Mouse (Mus musculus) G1E-ER4 (cell line): ENCODE measurements around the gene BC053393. TPM values are rescaled to one million over a fixed set of nuclear protein-coding genes. Genes with fewer than 3 reads are reported as not detected.

ENCODE experiments used
- GATA1 ChIP-seq: IDR thresholded peaks from one replicate; pipeline ENCODE4 v1.8.0; 2012; ENCODE audit warnings: low read length, inconsistent platforms
- polyA plus RNA-seq: library from polyadenylated mRNA; stranded (reverse); fragments of >175 nt; gene quantifications from 2 replicates; pipeline ENCODE4 v1.2.3, GENCODE M21; 2012

Gene BC053393
- polyA plus RNA-seq = not detected in 2 replicates

DNA sequence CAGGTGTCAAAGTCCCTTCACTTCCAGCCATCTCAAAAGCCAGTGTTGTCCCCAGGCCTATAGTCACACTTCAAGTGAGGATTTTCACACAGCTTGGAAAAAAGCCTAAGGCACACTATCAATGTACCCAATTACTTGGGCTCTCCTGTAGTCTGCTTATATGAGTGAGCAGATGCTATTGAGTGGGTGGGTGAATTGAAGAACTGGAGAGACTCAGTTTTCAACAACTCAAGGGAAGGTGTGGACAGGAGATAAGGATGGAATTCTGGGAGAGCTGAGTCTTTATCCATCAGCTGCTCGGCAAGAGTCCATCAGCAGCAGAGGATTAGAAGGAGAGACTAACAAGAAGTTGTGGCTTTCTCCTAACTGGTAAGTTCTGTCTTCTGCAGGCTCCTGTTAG, at the start of gene BC053393:
TSS of gene BC053393 (plus strand) at position 210 of the 400 bp plus-strand sequence.
- TF ChIP-seq GATA1 = no peak

DNA sequence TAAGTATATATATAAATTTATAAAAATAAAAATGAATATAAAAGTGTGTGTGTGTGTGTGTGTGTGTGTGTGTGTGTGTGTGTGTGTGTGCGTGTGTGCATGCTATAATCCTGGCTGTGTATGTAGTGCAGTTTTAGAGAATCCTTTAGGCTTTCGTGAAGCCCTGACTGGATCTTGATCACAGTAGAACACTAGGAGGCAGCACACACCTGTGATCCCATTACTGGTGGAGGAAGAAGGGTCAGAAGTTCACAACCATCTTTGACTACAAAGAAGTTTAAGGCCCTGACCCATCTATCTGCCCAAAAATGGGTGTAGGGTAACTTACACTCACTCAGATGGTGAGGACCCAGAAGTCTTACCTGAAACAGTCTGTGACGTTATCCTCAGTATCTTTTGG, 48.6 kb upstream of the BC053393 start:
- TF ChIP-seq GATA1 = no peak

DNA sequence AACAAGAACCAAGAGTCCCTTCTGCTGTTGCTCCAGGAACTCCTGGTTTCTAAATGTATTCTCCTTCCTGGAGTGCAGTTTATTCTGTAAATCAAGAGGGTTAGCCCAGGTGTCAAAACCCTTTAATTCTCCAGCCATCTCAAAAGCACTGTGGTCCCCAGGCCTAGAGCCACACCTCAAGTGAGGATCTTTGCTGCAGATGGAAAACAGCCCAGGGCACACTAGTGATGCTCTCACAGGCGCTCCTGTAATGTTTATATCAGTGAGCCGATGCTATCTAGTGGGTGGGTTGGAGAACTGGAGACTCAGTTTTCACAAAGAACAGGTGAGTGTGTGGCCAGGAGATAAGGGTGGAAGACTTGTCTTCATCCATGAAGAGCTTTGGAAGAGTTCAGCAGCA, 47.4 kb upstream of the BC053393 start, which contains the start of gene Gm12169:
TSS of gene Gm12169 (plus strand) at position 301 of the 400 bp plus-strand sequence.
- no peak for TF ChIP-seq GATA1

DNA sequence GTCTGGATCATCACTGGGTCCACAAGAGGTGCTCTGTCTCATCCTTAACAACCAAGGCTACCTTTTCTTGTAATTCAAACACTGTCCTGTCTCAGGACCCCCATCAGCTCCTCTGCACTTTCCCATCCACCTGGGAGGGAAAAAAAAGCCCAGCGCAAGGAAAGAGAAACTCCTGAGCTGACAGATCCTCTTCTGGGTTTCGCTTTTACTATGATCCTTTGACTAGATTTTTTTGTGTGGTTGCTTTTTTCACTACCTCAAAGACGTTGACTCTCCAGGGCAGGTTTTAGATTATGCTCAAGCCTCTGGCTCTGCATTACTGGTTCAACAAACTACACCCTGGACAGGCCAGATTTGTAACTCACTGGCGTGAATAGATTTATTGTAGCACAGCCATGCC, 41.2 kb upstream of the BC053393 start:
- TF ChIP-seq GATA1 = no peak

GRCm38 (mm10) chr11:46536978-46537377, 34.4 kb upstream of the BC053393 start:
- no peak for TF ChIP-seq GATA1

GRCm38 (mm10) chr11:46543530-46543929, 27.8 kb upstream of the BC053393 start:
- no peak for TF ChIP-seq GATA1

GRCm38 (mm10) chr11:46549721-46550120, 21.6 kb upstream of the BC053393 start:
- TF ChIP-seq GATA1 = no peak

DNA sequence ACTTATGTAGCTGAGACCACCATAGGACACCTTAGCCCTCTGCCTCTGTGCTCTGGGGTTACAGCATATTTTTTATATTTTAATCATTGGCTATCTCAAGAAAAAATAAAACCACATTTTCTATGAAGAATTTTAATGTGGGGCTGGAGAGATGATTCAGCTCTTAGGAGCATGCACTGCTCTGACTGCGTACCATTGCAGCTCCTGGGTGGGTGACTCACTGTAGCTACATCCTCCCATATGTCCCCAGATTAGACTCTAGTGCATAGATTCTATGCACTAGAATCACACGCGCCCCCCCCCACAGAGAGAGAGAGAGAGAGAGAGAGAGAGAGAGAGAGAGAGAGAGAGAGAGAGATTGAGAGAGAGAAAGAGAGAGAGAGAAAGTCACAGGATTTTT, 18.6 kb upstream of the BC053393 start:
- TF ChIP-seq GATA1 = no peak

DNA sequence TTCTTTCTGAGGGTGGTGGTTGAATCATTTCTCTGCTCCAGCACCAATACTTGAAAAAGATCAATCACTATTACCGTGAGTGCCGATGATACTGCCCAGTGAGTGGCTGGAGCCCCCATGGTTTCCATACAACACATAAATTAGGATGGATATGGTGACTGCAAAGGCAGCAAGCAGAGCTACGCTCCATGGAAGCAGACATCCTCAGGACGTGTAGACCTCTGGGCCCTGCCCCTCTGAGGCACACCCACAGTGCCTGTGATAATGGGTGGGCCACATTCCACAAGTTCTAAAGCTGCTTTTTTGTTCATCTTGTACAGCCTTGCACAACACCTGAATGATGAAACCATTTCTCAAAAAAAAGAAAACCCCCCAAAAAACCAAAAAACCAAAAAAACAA, 10.2 kb upstream of the BC053393 start:
- TF ChIP-seq GATA1 = no peak

DNA sequence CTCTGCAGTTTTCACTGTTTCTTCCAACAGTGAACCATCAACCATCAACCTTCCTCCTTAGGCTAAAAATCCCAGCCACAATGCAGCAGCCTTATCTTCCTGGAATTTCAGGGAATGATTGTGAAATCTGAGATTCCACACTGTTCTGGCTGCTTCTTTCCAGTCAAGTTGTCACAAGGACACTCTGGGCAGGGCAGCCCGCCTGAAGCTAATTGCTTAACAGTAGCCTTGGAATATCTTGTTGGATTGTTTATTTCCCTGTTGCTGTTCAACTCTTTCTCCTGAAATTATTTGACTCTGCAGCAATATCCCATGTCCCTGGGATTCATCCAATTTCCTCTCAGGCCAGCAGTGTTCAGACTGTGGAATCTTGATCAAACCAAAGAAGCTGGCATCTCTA, 6.7 kb upstream of the BC053393 start:
- no peak for TF ChIP-seq GATA1

GRCm38 (mm10) chr11:46565967-46566366, 5.4 kb upstream of the BC053393 start:
- no peak for TF ChIP-seq GATA1

DNA sequence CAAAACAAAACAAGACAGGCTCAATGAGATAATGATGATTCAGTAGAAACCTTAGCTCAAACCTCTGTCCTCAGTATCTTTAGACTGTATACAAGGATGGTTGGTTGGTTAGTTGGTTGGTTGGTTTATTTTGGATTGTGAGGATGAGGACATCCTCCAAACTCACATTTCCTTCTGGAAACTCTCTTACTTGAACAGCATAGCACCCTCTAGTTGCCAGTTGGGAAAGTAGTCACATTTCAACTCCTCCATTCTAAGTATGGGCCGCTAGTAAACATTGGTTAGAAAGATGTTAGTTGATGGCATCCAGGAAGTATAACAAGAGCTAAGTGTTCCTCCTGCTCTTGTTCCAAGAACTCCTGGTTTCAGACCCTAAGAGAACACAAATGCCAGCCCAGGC, 2.2 kb upstream of the BC053393 start:
- no peak for TF ChIP-seq GATA1

DNA sequence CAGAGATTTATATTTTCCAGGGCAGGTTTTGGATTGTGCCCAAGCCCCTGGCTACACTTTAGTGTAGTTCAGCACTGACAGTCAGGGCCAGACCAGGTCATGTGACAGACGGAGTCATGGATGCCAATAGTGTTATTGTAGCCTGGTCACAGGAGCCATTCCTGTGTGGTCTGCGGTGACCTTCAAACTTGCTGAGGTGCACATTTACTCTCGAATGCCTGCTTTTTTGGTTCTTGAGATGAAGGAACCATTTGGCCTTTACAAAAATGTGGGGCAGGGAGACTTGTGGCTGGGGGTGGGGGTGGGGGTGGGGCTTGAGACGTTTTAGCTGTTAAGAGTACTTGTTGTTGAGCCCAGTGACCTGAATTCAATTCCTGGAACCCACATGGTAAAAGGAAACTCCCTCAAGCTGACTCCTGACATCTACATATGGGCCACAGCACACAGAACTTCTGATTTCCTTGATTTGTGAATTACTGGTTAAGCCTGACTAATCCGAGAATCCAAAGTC, 7.5 kb downstream of the BC053393 start:
- no peak for TF ChIP-seq GATA1

GRCm38 (mm10) chr11:46580428-46580827, 9.1 kb downstream of the BC053393 start:
- no peak for TF ChIP-seq GATA1

GRCm38 (mm10) chr11:46582741-46583140, 11.4 kb downstream of the BC053393 start:
- TF ChIP-seq GATA1 = no peak

DNA sequence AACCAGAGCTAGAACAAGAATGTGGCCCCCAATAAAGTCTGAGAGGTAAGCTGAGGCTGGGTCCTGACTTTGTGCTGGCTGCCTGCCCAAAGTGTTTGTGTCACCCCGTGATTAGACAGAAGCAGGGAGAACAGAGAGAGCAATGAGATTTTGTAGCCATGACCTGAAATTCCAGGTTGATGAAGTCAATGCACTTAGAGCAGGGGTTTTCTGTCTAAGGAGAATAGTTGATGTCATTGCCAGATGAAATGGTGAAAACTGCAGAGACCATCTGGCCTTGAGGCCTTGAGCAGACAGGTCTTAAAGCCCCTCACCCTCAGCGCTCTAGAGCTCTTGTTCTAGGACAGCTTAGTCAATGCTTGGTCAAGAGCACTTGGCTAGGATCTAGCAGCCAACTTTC, 21.1 kb downstream of the BC053393 start:
- TF ChIP-seq GATA1 = no peak

DNA sequence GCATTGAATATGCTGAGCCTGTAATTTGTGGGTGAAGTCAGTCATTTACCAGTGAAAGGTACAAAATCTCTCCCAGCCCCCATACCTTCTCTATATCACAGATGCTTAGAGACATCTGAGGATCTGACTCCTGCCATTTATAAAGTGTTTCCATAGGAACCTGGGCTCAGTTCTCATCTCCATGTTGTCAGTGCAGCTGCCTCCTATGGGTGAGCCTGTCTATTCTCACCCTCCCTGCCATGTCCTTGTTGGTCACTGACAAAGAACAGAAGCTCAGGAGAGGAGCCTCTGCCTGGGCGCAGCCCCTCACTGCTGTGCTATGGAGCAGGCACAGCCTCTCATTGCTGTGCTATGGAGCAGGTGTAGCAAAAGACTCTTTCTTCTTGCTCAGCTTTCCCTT, 48.6 kb downstream of the BC053393 start:
- no peak for TF ChIP-seq GATA1
